Mouse (Mus musculus): ENCODE data around the gene Znhit2. TPM values are rescaled to one million over a fixed set of nuclear protein-coding genes. Genes with fewer than 3 reads are reported as not detected.
A peak's percentile ranks its signal among the peaks of the same experiment; 100 is the strongest.

The Znhit2 gene
- total and polyA plus RNA-seq, 3 experiments, result 11.0 to 60.6 (median 16.3) TPM

- no peak for TF ChIP-seq TAL1 (conservative IDR thresholded peaks at IDR 0.05; ENCODE audit: low read depth, low read length)
- no peak for TF ChIP-seq POLR2AphosphoS5 (IDR thresholded peaks at IDR 0.05; ENCODE audit: insufficient replicate concordance, low read depth, low read length)
- no peak for TF ChIP-seq GATA2 (IDR thresholded peaks at IDR 0.05; ENCODE audit: borderline replicate concordance, low read depth, low read length)
- TF ChIP-seq GATA1 (IDR thresholded peaks at IDR 0.05; ENCODE audit: borderline replicate concordance, low read length), result no peak
- no peak for TF ChIP-seq CTCF (IDR thresholded peaks at IDR 0.05; ENCODE audit: low read depth, low read length)
- no peaks in the 10 kb centered on the region for H3K9me3 ChIP-seq (replicated peaks)
- DNase-seq (ENCODE audit: low spot score) (peak; percentile 70), ATAC-seq (ENCODE audit: extremely low read depth, insufficient number of reproducible peaks, low FRiP score, poor library complexity, severe bottlenecking) (peak; percentile 41; the same call in 1 of the 2 replicates)
- no peaks in the 10 kb centered on the region for H3K27me3 ChIP-seq (ENCODE audit: insufficient read depth, low read length)
- H3K4me3 ChIP-seq (ENCODE audit: low read depth, low read length), result peak overlapping the region; percentile 99
- H3K36me3 ChIP-seq (replicated peaks), result peaks cover 64% of the 10 kb centered on the region
- peaks cover 57% of the 10 kb centered on the region for H3K4me1 ChIP-seq (ENCODE audit: insufficient read depth, low read depth, low read length)
These were observed 780 bp downstream of the Znhit2 start for GRCm38 (mm10) chr19:6061641-6062302.

GRCm38 (mm10) chr19:6062418-6062817, 1.4 kb downstream of the Znhit2 start:
- peaks cover 64% of the 10 kb centered on the region for H3K36me3 ChIP-seq (replicated peaks)
- peaks cover 63% of the 10 kb centered on the region for H3K4me1 ChIP-seq (ENCODE audit: insufficient read depth, low read depth, low read length)
- DNase-seq (ENCODE audit: low spot score) (no peak), ATAC-seq (ENCODE audit: extremely low read depth, insufficient number of reproducible peaks, low FRiP score, poor library complexity, severe bottlenecking) (no peak)
- TF ChIP-seq GATA1 (IDR thresholded peaks at IDR 0.05; ENCODE audit: borderline replicate concordance, low read length), result no peak
- H3K9me3 ChIP-seq (replicated peaks), result no peaks in the 10 kb centered on the region
- H3K4me3 ChIP-seq (ENCODE audit: low read depth, low read length), result peak overlapping the region; percentile 99
- no peaks in the 10 kb centered on the region for H3K27me3 ChIP-seq (ENCODE audit: insufficient read depth, low read length)

GRCm38 (mm10) chr19:6063081-6063480, 2.1 kb downstream of the Znhit2 start:
- H3K9me3 ChIP-seq (replicated peaks), result no peaks in the 10 kb centered on the region
- H3K4me3 ChIP-seq (ENCODE audit: low read depth, low read length), result peak overlapping the region; percentile 99; the same call in 1 of the 2 replicates
- no peak for DNase-seq (ENCODE audit: low spot score)
- no peaks in the 10 kb centered on the region for H3K27me3 ChIP-seq (ENCODE audit: insufficient read depth, low read length)
- no peak for ATAC-seq (ENCODE audit: extremely low read depth, insufficient number of reproducible peaks, low FRiP score, poor library complexity, severe bottlenecking)
- peaks cover 66% of the 10 kb centered on the region for H3K36me3 ChIP-seq (replicated peaks)
- H3K4me1 ChIP-seq (ENCODE audit: insufficient read depth, low read depth, low read length), result peaks cover 68% of the 10 kb centered on the region
- TF ChIP-seq POLR2AphosphoS5 (IDR thresholded peaks at IDR 0.05; ENCODE audit: insufficient replicate concordance, low read depth, low read length), result no peak

- peak overlapping the region; percentile 76 for H3K4me3 ChIP-seq (ENCODE audit: low read depth, low read length)
- peaks cover 67% of the 10 kb centered on the region for H3K4me1 ChIP-seq (ENCODE audit: insufficient read depth, low read depth, low read length)
These were observed 5.6 kb downstream of the Znhit2 start for GRCm38 (mm10) chr19:6066571-6066970.

GRCm38 (mm10) chr19:6067011-6067723, 6.2 kb downstream of the Znhit2 start:
- ATAC-seq (ENCODE audit: extremely low read depth, insufficient number of reproducible peaks, low FRiP score, poor library complexity, severe bottlenecking) (peak; percentile 30; the same call in 1 of the 2 replicates), DNase-seq (ENCODE audit: low spot score) (peak; percentile 88)
- Histone ChIP-seq H3K36me3 (replicated peaks) (peaks cover 77% of the 10 kb centered on the region), H3K9me3 (replicated peaks) (no peaks in the 10 kb centered on the region), H3K4me1 (ENCODE audit: insufficient read depth, low read depth, low read length) (peaks cover 61% of the 10 kb centered on the region), H3K4me3 (ENCODE audit: low read depth, low read length) (peak overlapping the region; percentile 76), H3K27me3 (ENCODE audit: insufficient read depth, low read length) (no peaks in the 10 kb centered on the region)
- TF ChIP-seq CTCF (IDR thresholded peaks at IDR 0.05; ENCODE audit: low read depth, low read length), result peak; percentile 56
- peak; percentile 6; the same call in 1 of the 2 replicates for TF ChIP-seq POLR2AphosphoS5 (IDR thresholded peaks at IDR 0.05; ENCODE audit: insufficient replicate concordance, low read depth, low read length)
- no peak for TF ChIP-seq GATA1 (IDR thresholded peaks at IDR 0.05; ENCODE audit: borderline replicate concordance, low read length)
- no peak for TF ChIP-seq TAL1 (conservative IDR thresholded peaks at IDR 0.05; ENCODE audit: low read depth, low read length)
- no peak for TF ChIP-seq GATA2 (IDR thresholded peaks at IDR 0.05; ENCODE audit: borderline replicate concordance, low read depth, low read length)

More at GRCm38 (mm10) chr19:6066571-6066970, 5.6 kb downstream of the Znhit2 start:
- no peak for ATAC-seq (ENCODE audit: extremely low read depth, insufficient number of reproducible peaks, low FRiP score, poor library complexity, severe bottlenecking)
- TF ChIP-seq GATA1 (IDR thresholded peaks at IDR 0.05; ENCODE audit: borderline replicate concordance, low read length) (no peak), TAL1 (conservative IDR thresholded peaks at IDR 0.05; ENCODE audit: low read depth, low read length) (no peak), CTCF (IDR thresholded peaks at IDR 0.05; ENCODE audit: low read depth, low read length) (no peak), POLR2AphosphoS5 (IDR thresholded peaks at IDR 0.05; ENCODE audit: insufficient replicate concordance, low read depth, low read length) (no peak), GATA2 (IDR thresholded peaks at IDR 0.05; ENCODE audit: borderline replicate concordance, low read depth, low read length) (no peak)
- Histone ChIP-seq H3K36me3 (replicated peaks) (peaks cover 77% of the 10 kb centered on the region), H3K9me3 (replicated peaks) (no peaks in the 10 kb centered on the region), H3K27me3 (ENCODE audit: insufficient read depth, low read length) (no peaks in the 10 kb centered on the region)
- DNase-seq (ENCODE audit: low spot score), result no peak

- ATAC-seq (ENCODE audit: extremely low read depth, insufficient number of reproducible peaks, low FRiP score, poor library complexity, severe bottlenecking), result peak; percentile 92
- DNase-seq (ENCODE audit: low spot score), result peak; percentile 98
- peaks cover 75% of the 10 kb centered on the region for H3K36me3 ChIP-seq (replicated peaks)
- H3K4me1 ChIP-seq (ENCODE audit: insufficient read depth, low read depth, low read length), result peaks cover 54% of the 10 kb centered on the region
- TF ChIP-seq GATA2 (IDR thresholded peaks at IDR 0.05; ENCODE audit: borderline replicate concordance, low read depth, low read length), result no peak
- TF ChIP-seq CTCF (IDR thresholded peaks at IDR 0.05; ENCODE audit: low read depth, low read length), result no peak
- TF ChIP-seq TAL1 (conservative IDR thresholded peaks at IDR 0.05; ENCODE audit: low read depth, low read length), result no peak
- TF ChIP-seq GATA1 (IDR thresholded peaks at IDR 0.05; ENCODE audit: borderline replicate concordance, low read length), result no peak
- TF ChIP-seq POLR2AphosphoS5 (IDR thresholded peaks at IDR 0.05; ENCODE audit: insufficient replicate concordance, low read depth, low read length), result no peak
- no peaks in the 10 kb centered on the region for H3K27me3 ChIP-seq (ENCODE audit: insufficient read depth, low read length)
- peak within 1 kb of the TSS; percentile 76 for H3K4me3 ChIP-seq (ENCODE audit: low read depth, low read length)
- no peaks in the 10 kb centered on the region for H3K9me3 ChIP-seq (replicated peaks)
These were observed 6.9 kb downstream of the Znhit2 start, which contains the start of gene Tm7sf2 for GRCm38 (mm10) chr19:6067724-6068415. Gene Tm7sf2 (minus strand): TSS chr19:6068373.

Data from G1E (cell line).